Mouse (Mus musculus): ENCODE measurements at regions not wholly inside any gene's neighbourhood (a gene's known extent, or its start where the extent isn't known, plus 50 kb on each side); places are given as distances from the start of the nearest gene placed in this dataset.

DNA sequence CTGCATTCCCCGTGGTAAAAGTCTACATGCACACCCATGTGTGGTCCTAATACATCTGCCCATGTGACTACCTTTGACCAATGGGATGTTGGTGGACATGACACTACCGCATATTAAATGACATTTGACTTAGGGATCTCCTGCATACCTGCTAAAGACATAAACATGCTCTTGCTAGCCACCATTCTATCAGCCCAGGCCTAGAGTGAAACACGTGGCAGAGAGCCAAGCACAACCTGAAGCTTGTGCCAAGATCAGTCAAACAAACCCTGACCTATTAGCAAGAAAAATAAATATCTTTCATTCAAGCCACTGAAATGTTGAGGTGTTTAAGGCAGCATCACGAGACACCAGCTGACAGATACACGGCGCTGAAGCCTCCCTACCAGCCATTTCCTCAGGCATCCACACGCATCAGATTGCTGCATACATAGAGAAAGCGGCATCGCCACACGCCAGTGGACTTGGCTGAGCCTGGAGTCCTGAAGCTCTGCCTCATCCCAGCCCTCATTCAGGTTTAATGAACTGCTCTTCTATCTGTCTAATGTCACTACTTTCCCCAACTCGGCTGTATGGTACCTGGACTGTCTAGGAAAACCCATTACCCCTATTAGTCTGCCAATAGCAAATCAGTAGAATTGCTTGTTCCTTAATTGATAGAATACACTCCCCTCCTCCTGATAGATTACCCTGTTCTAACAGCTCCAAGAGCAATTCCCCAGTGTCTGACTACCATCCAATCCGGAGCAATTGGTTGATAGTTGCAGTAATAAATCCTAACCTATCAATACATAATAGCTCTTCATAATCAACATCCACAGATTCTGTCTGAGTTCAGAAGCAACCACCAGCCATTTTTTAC is 242.8 kb upstream of the Rsrc1 start:
- DNase-seq (ENCODE audit: low read depth, low spot score): no peak

DNA sequence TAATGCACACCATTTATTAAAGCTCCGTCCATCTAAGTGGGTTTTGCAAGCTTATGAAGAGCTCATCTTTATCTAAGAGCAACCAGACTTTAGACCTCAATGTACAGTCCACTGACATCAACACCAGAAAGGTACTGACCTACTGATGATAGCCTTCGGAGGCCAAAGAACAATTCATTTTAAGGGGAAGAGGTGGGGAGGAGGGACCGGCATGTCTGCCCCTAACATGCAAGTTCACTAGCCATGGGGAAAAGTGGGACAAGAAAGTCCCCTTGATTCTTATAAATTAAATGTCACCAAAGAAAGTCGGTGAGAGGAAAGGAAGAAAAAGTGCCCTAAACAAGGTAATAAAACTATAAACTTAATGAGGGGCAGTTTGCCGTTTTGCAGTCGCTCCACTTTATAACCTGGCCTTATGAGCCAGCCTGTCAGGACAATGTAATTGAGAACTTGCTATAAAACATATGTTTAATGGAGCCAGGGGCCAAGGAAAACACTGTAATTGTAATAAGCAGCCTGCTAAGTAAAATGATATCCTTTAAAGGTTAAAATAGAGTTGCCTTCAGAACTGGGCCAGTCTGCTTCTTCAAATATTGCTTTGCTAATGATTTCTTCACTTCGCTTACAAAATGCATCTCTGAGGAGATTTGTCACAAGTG is 241.7 kb upstream of the Rsrc1 start:
- no peak for DNase-seq (ENCODE audit: low read depth, low spot score)

DNA sequence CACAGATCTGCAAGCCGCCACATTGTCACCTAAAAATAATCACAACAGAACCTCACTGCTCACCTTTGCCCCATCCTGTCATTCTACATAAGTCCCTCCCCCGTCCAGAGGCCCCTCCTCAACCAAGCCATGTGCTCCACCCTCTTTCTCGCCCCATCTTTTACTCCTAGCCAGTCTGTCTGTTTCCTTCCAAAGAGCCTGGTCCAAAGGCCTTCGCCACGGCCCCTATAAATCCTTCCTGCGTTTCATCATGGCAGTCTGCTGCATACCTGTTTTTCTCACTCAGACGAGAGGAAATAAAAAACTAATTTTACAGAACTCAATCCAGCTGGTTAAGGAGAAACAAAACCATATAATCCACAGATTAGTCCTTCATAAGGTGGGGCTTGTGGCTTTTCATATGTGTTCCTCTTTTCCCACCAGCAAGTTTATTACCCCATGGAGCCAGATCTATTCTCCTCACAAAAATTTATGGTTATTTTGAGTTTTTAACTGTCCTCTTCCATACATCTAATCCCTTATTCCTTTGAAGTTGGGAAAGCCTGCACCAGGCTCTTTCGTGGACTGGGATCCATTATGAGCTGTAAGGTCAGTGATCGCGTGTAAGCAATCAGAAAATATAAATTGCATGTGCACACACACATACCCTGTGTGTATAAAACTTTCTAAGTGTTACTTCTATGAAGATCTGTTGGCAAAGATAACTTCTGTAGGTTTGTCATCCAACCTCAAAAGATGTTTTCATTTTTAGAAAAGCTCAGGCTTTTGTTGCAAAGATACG is 236.9 kb upstream of the Rsrc1 start:
- no peak for DNase-seq (ENCODE audit: low read depth, low spot score)

DNA sequence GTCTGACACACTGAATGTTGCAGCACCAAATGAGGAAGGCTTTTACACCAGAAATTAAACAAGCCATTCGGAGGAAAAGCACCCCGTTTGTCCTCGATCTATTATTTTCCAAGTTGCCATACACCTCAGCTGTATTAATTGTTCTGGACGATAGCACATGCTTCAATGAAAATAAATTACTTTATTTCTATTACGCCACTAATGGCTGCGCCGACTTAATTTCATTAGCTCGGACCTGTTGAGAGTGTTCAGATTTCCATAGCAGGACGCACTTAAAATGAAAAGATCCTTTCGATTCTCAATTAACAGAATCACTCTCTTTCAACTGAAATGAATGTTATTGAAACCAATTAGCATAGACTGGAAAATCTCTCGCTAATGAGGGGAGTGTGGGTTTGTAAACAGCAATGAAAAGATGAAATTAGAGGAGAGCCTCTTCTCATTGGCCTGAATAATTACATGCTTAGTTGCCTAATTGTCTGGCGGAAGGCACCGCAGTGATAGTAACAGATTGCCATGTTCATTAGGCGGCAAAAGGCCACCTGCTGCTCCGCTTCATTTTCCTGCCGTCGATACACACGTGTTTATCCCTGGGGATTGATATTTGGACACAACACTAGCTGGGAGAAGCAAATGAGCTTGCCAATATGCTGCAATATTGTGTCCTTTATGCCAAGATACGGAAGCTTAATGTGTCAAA is 234.7 kb upstream of the Rsrc1 start:
- no peak for DNase-seq (ENCODE audit: low read depth, low spot score)

DNA sequence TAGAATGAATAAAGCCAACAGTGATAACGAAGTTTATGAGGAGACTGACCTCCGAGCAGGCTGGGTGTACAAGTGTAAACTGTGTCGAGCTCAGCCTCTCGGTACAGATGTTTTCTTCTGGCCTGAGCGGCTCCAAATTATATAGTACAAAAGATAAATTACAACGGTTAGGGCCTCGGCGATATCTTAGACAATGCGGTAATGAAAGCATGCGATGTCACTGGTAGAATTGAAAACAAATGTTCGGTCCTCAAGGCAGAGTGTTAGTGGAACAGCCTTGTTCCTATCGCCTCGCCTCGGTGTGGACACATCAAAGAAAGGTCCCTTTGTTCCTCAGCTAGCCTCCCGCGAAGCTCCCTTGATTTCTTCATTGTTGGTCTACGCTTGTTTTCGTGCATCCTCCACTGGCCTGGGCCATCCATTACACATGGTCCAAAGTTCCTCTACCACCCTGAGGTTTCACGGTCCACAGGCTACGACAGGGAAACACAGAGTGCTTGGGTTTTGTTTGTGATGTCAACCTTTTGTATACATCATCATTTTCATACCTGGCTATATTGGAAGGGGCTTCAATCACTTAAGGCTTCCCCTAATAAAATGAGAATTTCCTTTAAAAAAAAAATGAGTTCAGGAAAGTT is 234.0 kb upstream of the Rsrc1 start:
- DNase-seq (ENCODE audit: low read depth, low spot score): no peak

DNA sequence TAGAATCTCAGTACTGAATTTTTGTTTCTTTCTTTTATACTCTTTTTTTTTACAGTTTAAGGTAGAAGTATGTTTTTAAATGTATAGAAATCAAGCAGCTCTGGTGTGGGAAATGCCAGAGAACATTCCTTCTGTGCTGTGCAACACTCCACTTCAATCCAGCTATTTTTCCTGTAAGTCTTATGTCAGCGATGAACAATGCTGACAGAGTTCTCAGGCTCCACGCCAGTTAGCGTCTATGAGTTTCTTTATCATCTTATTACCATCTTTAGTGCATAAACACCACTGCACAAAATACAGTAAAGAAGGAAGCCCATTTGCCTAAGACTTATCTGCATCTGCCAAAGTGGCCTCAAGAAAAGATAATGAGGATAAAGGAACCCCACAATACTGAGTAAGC is 223.0 kb upstream of the Rsrc1 start:
- no peak for DNase-seq (ENCODE audit: low read depth, low spot score)

DNA sequence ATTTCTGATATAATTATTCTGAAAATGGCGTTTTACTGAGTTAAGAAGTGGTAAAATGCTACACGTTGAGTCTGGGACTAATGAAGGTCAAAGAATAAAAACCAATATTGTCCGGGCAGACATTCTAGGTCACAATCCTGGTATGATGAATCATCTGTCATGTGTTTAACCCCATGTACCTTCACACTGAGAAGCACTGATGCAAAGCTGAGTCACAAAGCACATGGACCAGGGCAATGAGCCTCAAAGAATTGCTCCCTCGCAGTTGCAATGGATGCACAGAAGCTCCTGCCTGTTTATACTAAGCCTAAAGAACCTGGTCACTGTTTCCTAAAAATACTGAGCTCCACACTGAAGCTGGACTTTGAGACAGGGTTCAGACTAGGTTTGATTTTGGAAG is 221.3 kb upstream of the Rsrc1 start:
- no peak for DNase-seq (ENCODE audit: low read depth, low spot score)

DNA sequence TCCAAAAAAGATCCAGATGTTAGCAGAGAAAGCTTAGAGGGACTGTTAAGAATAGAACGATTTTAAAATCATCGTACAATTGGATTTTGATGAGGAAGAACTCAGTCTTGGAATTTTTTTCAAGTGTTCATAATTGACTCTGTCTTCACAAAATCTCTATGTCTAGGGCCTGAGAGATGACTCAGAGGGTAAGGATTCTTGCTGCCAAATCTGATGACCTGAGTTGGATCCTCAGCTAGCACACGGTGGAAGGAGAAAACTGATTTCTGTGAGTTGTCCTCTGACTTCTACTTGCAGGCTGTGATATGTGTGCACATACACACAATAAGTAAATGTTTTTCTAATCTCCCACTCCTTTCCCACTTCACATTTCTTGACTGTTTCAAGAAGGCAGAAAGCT is 218.7 kb upstream of the Rsrc1 start:
- DNase-seq (ENCODE audit: low read depth, low spot score): no peak

DNA sequence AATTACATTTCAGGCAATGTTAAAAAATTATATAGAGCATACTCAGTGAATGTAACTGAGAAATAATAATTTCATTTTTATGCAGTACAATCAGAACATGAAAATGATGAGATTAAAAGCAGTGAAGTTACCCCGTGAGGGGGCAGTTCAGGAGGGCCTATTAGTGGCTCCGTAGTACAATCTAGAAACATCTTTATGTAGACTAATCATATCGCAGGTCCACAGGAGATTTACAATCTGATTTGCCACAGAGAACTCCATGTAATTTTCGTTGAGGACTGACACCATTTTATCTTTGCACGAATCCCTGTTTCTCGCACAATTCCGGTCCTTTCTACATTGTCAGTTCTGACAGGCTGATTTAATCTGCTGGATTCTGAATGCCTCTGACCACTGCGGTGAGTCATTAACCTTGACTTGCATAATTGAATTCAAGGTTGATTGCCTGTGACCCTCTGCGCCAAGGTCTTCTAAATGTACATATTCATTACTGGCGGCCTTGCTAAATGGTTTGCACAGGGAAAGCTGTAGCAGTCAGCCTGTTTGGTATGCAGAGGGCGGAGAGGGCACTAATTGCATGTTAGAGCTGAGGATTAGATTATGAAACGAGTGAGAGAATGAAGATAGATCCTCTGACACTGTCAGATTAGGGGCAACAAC is 183.7 kb upstream of the Rsrc1 start:
- DNase-seq (ENCODE audit: low read depth, low spot score): peak; percentile 19

DNA sequence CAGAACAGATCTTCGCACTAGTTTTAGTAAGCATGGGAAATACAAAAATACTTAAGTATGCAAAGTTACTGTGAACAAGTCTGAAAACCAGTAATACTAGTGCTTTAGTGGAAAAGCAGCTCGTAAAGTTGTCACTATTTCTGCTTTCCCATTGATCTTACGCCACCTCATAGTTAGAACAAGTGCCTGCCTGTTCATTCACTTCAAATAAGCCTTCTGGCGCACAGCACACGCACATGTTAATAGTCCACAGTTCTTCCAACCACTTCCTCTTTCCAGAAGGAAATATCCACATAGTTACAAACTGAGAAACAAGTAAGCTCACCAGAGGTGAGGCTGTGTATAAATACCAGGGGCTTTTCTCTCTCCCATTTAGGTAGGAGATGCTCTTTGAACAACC is 182.9 kb upstream of the Rsrc1 start:
- DNase-seq (ENCODE audit: low read depth, low spot score): no peak

DNA sequence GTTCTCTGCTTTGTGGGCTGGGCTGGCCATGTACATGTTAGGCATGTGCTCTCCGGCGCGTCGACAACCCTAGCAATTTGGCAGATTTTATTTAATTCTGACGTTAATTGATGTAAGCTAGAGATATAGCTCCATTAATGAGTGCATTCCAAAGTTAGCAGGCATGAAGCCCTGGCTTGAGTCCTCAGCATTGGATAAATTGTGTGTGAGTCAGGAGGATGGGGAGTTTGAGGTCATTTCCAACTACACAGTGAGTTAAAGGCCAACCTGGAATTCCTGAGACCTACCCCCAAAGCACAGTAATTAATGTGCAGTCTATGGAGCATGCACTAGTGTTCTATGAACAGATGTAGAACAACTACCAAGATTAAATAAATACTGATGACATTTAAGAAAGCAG is 178.7 kb upstream of the Rsrc1 start:
- no peak for DNase-seq (ENCODE audit: low read depth, low spot score)

DNA sequence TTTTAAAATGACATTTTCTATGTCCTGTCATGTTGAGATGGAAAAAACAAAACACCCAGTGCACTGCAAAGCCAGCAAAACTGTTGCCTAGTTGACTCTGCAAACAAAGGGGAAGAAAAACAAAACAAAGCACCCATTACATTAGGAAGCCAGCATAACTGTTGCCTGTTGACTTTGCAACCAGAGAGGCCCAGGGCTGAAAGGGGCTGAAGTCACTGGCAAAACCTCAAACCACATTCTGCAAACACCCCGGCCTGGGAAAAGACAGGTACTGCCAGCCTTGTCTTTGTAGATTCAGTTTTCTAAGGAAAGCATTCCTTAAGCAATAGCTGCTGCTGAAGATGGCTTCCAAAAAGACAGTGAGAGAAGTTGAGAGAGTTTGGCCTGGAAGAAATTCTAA is 175.0 kb upstream of the Rsrc1 start:
- DNase-seq (ENCODE audit: low read depth, low spot score): no peak

DNA sequence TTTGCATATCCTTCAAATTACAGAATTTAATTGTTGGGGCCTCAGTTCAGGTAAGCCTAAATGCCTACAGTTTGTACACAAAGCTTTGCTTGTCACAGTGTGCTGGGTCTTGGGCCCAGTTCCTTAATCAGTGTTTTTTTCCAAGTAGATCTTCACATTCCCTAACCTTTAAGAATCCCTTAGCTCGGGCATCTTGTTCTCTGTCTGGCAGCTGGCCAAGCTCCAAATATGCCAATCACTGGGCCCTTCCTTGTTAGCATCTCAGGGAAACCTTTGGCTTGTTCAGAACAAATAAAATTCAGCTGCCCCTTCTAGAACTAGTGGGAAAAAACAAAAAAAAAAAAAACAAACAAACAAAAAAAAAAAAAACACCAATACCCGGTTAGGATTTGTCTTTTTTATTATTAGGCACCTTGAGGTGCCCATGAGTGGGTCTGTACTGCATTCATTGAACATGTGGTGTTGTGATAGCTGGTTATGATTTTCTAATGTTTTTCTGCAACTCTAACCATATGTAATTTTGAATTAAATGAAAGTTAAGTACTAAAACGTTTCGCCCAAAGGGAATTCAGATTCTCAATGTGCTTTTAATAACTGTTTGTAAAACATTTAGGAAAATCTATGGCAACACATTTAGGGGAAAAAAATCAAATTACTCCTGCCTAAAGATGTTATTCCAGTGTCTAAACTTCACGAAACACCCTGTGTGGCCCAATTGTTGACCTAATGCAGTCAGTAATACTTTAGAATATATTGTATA is 168.3 kb upstream of the Rsrc1 start:
- no peak for DNase-seq (ENCODE audit: low read depth, low spot score)

DNA sequence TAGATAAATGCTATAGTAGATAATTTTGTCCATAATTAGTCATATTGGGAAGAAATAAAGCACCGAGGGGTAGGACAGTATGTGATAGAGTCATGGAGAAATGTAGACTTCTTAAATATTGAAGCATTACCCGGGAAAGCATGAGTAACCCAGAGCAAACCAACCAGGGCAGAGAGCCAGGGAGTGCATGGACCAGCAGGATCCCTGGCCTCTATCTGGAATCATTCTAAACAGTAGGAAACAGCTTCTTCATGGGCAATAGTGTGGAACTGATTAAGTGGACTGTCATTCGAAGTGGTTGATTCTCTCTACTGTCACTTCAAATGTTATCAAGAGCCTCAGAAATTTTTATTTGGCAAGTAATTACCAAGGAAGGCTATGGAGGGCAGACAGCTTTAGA is 155.4 kb upstream of the Rsrc1 start:
- no peak for DNase-seq (ENCODE audit: low read depth, low spot score)
